Mouse (Mus musculus) myocyte (in vitro differentiated cells): Measurements from ENCODE around the gene Spryd3. TPM values are rescaled to one million over a fixed set of nuclear protein-coding genes. Genes with fewer than 3 reads are reported as not detected.

Experiments used
- H3K27me3 ChIP-seq: one replicate; pipeline ENCODE4 v1.6.1; 2011; ENCODE audit not compliant: control insufficient read depth, insufficient read depth, insufficient read length
- H3K36me3 ChIP-seq: one replicate; pipeline ENCODE4 v1.6.1; 2011; ENCODE audit not compliant: control insufficient read depth, insufficient read depth
- H3K4me2 ChIP-seq: one replicate; pipeline ENCODE4 v1.6.1; 2011; ENCODE audit warnings: low read depth, control low read depth
- H3K4me3 ChIP-seq: one replicate; pipeline ENCODE4 v1.5.1; 2011; ENCODE audit warnings: mild to moderate bottlenecking, control low read depth, moderate library complexity
- H3K79me2 ChIP-seq: one replicate; pipeline ENCODE4 v1.6.1; 2011; ENCODE audit not compliant: control insufficient read depth, insufficient read depth
- H3ac ChIP-seq: one replicate; pipeline ENCODE4 v1.6.1; 2011; ENCODE audit not compliant: control insufficient read depth, insufficient read length
- CEBPB ChIP-seq: IDR thresholded peaks from 2 replicates; pipeline ENCODE4 v1.6.1; 2011; ENCODE audit warnings: mild to moderate bottlenecking, moderate library complexity; ENCODE audit not compliant: poor library complexity, insufficient read depth, severe bottlenecking
- E2F4 ChIP-seq: IDR thresholded peaks from one replicate; pipeline ENCODE4 v1.6.1; 2011; ENCODE audit warnings: mild to moderate bottlenecking, control low read depth, moderate library complexity; ENCODE audit not compliant: insufficient read depth
- MAX ChIP-seq: IDR thresholded peaks from one replicate; pipeline ENCODE4 v1.6.1; 2011; ENCODE audit warnings: low read depth, mild to moderate bottlenecking, control low read depth
- MYOD1 ChIP-seq, 3 experiments: IDR thresholded peaks; one replicate each; pipeline ENCODE4 v1.6.1; 2011; ENCODE audit warnings: control low read depth in 2 of 3, low read depth in 2 of 3, mild to moderate bottlenecking in 2 of 3, moderate library complexity in 1 of 3; ENCODE audit not compliant: insufficient read length in 2 of 3, control insufficient read depth in 1 of 3
- MYOG ChIP-seq, 3 experiments: IDR thresholded peaks; one replicate each; pipeline ENCODE4 v1.6.1; 2011; ENCODE audit warnings: control low read depth in 2 of 3, low read depth in 2 of 3, mild to moderate bottlenecking in 2 of 3; ENCODE audit not compliant: insufficient read length in 2 of 3, control insufficient read depth in 1 of 3, insufficient read depth in 1 of 3
- POLR2A ChIP-seq: IDR thresholded peaks from one replicate; pipeline ENCODE4 v1.6.1; 2011; ENCODE audit warnings: low read depth, mild to moderate bottlenecking, control low read depth, moderate library complexity; ENCODE audit not compliant: insufficient read length
- POLR2AphosphoS2 ChIP-seq: IDR thresholded peaks from one replicate; pipeline ENCODE4 v1.6.1; 2011; ENCODE audit warnings: low read depth, control low read depth; ENCODE audit not compliant: insufficient read length
- REST ChIP-seq: IDR thresholded peaks from one replicate; pipeline ENCODE4 v1.6.1; 2011; ENCODE audit warnings: mild to moderate bottlenecking, control low read depth, moderate library complexity; ENCODE audit not compliant: insufficient read depth, insufficient read length
- SRF ChIP-seq: IDR thresholded peaks from one replicate; pipeline ENCODE4 v1.6.1; 2011; ENCODE audit warnings: low read depth; ENCODE audit not compliant: control insufficient read depth, insufficient read length
- TCF12 ChIP-seq: IDR thresholded peaks from one replicate; pipeline ENCODE4 v1.6.1; 2011; ENCODE audit warnings: mild to moderate bottlenecking, control low read depth; ENCODE audit not compliant: poor library complexity, insufficient read depth, severe bottlenecking
- TCF3 ChIP-seq: IDR thresholded peaks from one replicate; pipeline ENCODE4 v1.6.1; 2011; ENCODE audit warnings: low read depth, control low read depth; ENCODE audit not compliant: insufficient read length
- USF1 ChIP-seq: IDR thresholded peaks from one replicate; pipeline ENCODE4 v1.6.1; 2011; ENCODE audit warnings: low read depth, mild to moderate bottlenecking, control low read depth, moderate library complexity
- polyA plus RNA-seq: library from polyadenylated mRNA; unstranded; fragments of >200 nt; fragmentation: generic; extraction: Trizol; gene quantifications from one replicate; pipeline ENCODE4 v1.2.1, GENCODE M21; 2012; ENCODE audit warnings: missing spikeins

Spryd3 gene
- polyA plus RNA-seq, 1 experiment, result 51.0 TPM

DNA sequence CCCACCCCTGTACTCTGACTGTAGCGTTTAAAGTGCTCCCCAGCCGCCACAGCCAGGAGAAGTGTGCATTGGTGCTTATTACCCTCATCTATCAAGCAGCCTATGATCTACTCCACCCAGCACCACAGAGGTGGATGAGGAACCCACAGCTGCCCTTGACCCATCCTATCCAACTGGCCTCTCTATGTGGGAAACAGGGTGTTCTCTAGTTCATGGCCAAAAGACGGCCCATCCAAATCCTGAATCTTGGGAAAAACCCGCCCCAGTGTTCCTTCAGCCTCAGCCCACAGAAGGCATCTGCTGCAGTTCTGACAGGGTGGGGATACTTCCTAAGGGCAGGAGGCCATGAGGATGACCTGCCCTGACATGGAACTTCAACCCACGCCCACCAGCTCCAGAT, 15.5 kb downstream of the Spryd3 start:
- Histone ChIP-seq H3ac (no peak overlapping the region), H3K27me3 (no peaks in the 10 kb centered on the region), H3K36me3 (peaks cover 29% of the 10 kb centered on the region), H3K4me3 (no peak overlapping the region), H3K79me2 (no peaks in the 10 kb centered on the region), H3K4me2 (no peak overlapping the region)
- TF ChIP-seq MAX (no peak), POLR2AphosphoS2 (no peak), TCF3 (no peak), USF1 (no peak), TCF12 (no peak), POLR2A (no peak), CEBPB (no peak), REST (no peak), E2F4 (no peak), MYOD1 (IDR thresholded peaks at IDR 0.05; ENCODE audit: control insufficient read depth in 1 of 3, insufficient read length in 2 of 3, low read depth in 2 of 3) (no peak), SRF (no peak), MYOG (IDR thresholded peaks at IDR 0.05; ENCODE audit: control insufficient read depth in 1 of 3, insufficient read depth in 1 of 3, insufficient read length in 2 of 3, low read depth in 2 of 3) (no peak)

- Histone ChIP-seq H3K4me2 (no peak overlapping the region), H3K36me3 (peaks cover 31% of the 10 kb centered on the region), H3K27me3 (no peaks in the 10 kb centered on the region), H3ac (no peak overlapping the region), H3K79me2 (no peaks in the 10 kb centered on the region), H3K4me3 (no peak overlapping the region)
- TF ChIP-seq TCF3, result no peak
- no peak for TF ChIP-seq E2F4
- no peak for TF ChIP-seq MAX
- TF ChIP-seq USF1, result no peak
- no peak for TF ChIP-seq SRF
- no peak for TF ChIP-seq MYOD1 (IDR thresholded peaks at IDR 0.05; ENCODE audit: control insufficient read depth in 1 of 3, insufficient read length in 2 of 3, low read depth in 2 of 3)
These were observed 16.2 kb downstream of the Spryd3 start for GRCm38 (mm10) chr15:102119831-102120170.

DNA sequence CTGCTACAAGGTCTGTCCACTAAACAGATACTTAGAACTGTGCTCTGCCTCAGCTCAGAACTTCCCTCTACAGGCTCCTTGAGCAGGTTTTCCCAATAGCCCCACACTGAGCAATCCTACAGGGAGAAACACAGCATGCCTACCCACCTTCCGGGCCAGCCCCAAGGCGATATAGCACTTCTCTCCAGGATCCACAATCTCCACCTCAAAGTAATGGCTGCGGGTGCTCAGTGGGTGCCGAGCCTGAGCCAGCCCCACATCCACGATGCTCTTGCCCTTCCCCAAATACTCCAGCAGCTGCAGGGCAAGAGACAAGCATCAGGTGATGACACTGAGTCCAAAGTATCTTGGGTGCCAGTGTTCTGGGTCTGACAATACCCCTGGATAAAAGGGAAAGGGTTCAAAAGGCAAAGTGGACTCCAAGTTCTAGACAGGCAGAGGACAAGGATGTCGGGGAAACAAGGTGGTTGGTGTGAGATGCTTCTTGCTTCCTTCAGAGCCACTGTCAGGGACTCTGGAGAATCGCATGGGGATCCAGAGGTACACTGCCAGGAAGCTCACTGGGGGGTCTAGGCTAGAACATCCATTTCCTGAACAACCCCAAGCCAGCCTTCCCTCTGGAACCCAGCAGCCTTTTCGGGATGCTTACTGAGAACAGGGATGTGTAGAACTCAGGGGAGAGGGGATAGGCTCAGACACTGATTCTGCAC, 16.8 kb downstream of the Spryd3 start:
- Histone ChIP-seq H3K27me3 (no peaks in the 10 kb centered on the region), H3K36me3 (peaks cover 31% of the 10 kb centered on the region), H3K4me2 (no peak overlapping the region), H3K4me3 (no peak overlapping the region), H3K79me2 (no peaks in the 10 kb centered on the region), H3ac (no peak overlapping the region)
- no peak for TF ChIP-seq MYOD1 (IDR thresholded peaks at IDR 0.05; ENCODE audit: control insufficient read depth in 1 of 3, insufficient read length in 2 of 3, low read depth in 2 of 3)
- no peak for TF ChIP-seq TCF3
- TF ChIP-seq USF1, result no peak
- TF ChIP-seq CEBPB, result no peak
- no peak for TF ChIP-seq POLR2AphosphoS2
- TF ChIP-seq REST, result no peak
- TF ChIP-seq POLR2A, result no peak
- TF ChIP-seq MYOG (IDR thresholded peaks at IDR 0.05; ENCODE audit: control insufficient read depth in 1 of 3, insufficient read depth in 1 of 3, insufficient read length in 2 of 3, low read depth in 2 of 3), result no peak
- TF ChIP-seq MAX, result no peak
- TF ChIP-seq E2F4, result no peak
- no peak for TF ChIP-seq SRF
- no peak for TF ChIP-seq TCF12

GRCm38 (mm10) chr15:102118591-102118990, 17.4 kb downstream of the Spryd3 start:
- Histone ChIP-seq H3K36me3 (peaks cover 38% of the 10 kb centered on the region), H3K4me2 (no peak overlapping the region), H3K4me3 (no peak overlapping the region), H3ac (no peak overlapping the region), H3K27me3 (no peaks in the 10 kb centered on the region), H3K79me2 (no peaks in the 10 kb centered on the region)
- TF ChIP-seq MYOG (IDR thresholded peaks at IDR 0.05; ENCODE audit: control insufficient read depth in 1 of 3, insufficient read depth in 1 of 3, insufficient read length in 2 of 3, low read depth in 2 of 3) (no peak), REST (no peak), SRF (no peak), MYOD1 (IDR thresholded peaks at IDR 0.05; ENCODE audit: control insufficient read depth in 1 of 3, insufficient read length in 2 of 3, low read depth in 2 of 3) (no peak), POLR2AphosphoS2 (peak; percentile 69)

DNA sequence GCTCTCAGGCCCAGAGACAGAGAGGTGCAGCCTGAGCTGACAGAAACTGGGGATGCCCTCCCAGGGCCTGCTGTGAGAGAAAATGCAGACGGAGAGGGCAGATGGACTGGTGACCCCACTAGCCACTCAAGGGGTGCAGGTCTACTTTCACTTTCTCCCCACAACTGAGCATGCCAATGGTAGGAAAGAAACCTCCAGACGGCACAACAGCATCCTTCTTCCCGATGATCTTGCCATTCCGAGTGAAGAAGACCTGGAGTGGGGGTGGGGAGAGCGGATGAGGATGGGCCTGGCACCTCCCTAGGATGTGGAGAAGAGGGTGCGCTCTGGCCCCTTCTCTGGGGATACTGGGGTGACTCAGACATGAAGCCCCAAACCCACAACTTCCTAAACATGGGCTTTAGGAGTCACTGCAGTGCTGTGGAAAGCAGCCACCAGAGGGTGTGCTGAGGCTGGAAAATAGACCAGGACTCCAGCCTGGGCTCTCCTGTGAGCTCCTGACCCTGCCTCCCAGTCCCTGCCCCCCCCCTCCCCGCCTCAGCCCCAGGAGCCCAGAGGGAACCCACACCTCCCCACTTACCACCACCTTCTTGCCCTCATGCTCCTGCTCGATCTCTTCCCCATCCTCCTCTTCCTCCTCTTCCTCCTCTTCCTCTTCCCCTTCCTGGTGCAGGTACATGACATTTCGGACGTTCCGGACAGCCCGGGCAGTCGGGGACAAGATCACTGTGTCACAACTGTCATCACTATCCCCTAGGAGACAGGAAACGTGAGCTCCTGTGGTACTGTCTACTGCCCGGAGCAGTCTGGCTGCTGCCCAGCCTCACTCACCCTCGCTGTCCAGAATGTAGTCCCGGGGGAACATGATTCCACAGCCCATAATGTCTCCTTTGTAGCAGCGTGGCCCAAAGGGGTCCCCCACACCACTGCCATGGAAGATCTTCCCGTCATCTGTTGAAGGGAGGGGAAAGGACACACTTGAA, 18.3 kb downstream of the Spryd3 start:
- no peaks in the 10 kb centered on the region for H3K27me3 ChIP-seq
- H3ac ChIP-seq, result no peak overlapping the region
- H3K4me3 ChIP-seq, result no peak overlapping the region
- no peaks in the 10 kb centered on the region for H3K79me2 ChIP-seq
- no peak for TF ChIP-seq USF1
- TF ChIP-seq TCF12, result no peak
- peak; percentile 11 for TF ChIP-seq POLR2A
- no peak for TF ChIP-seq TCF3
- peak; percentile 61 for TF ChIP-seq POLR2AphosphoS2
- peaks cover 46% of the 10 kb centered on the region for H3K36me3 ChIP-seq
- no peak overlapping the region for H3K4me2 ChIP-seq
